Mouse (Mus musculus) megakaryocyte, adult 5-6 weeks (primary cell): Measurements from ENCODE around the gene Cwc22. TPM values are rescaled to one million over a fixed set of nuclear protein-coding genes. Genes with fewer than 3 reads are reported as not detected.

Experiments used
- ATAC-seq: 2 replicates; pipeline ENCODE4 v1.8.0; 2016; ENCODE audit warnings: mild to moderate bottlenecking, inconsistent platforms; ENCODE audit not compliant: poor library complexity, severe bottlenecking
- total RNA-seq, 2 experiments: library from RNA; stranded (forward) in 1 of 2; stranded (reverse) in 1 of 2; fragments of 153-499, 151-499 nt in 1 of 2; fragments of 221-1000, 200-1000 nt in 1 of 2; gene quantifications; 2 replicates each; pipeline versions ENCODE4 v1.2.3 to v1.2.4; 2015 to 2017

Gene Cwc22
- total RNA-seq, 2 experiments from 2014 or later, result 31.3 to 92.3 TPM

GRCm38 (mm10) chr2:77971361-77971760 lies 25.2 kb upstream of the Cwc22 start:
- ATAC-seq, result no peak

- ATAC-seq, result no peak
These were observed 24.4 kb upstream of the Cwc22 start for GRCm38 (mm10) chr2:77970556-77970955.

GRCm38 (mm10) chr2:77969956-77970355 lies 23.8 kb upstream of the Cwc22 start:
- no peak for ATAC-seq

- no peak for ATAC-seq
These were observed 16.4 kb upstream of the Cwc22 start for GRCm38 (mm10) chr2:77962450-77963193.

GRCm38 (mm10) chr2:77961256-77961655 lies 15.1 kb upstream of the Cwc22 start:
- no peak for ATAC-seq

GRCm38 (mm10) chr2:77960711-77961110 lies 14.5 kb upstream of the Cwc22 start:
- no peak for ATAC-seq

- ATAC-seq, result no peak
These were observed 13.2 kb upstream of the Cwc22 start for GRCm38 (mm10) chr2:77959341-77959740.

- no peak for ATAC-seq
These were observed 5.3 kb upstream of the Cwc22 start for GRCm38 (mm10) chr2:77951415-77951913.

- ATAC-seq, result no peak
These were observed 3.9 kb upstream of the Cwc22 start for GRCm38 (mm10) chr2:77950111-77950510.

- ATAC-seq, result no peak
These were observed 3.3 kb upstream of the Cwc22 start for GRCm38 (mm10) chr2:77949521-77949920.

GRCm38 (mm10) chr2:77948921-77949320 lies 2.7 kb upstream of the Cwc22 start:
- no peak for ATAC-seq

- ATAC-seq, result no peak
These were observed 2.0 kb upstream of the Cwc22 start for GRCm38 (mm10) chr2:77948126-77948525.

GRCm38 (mm10) chr2:77947161-77947870 lies 1.1 kb upstream of the Cwc22 start:
- ATAC-seq, result no peak

- no peak for ATAC-seq
These were observed 1.1 kb downstream of the Cwc22 start for GRCm38 (mm10) chr2:77944860-77945595.

- no peak for ATAC-seq
These were observed 1.9 kb downstream of the Cwc22 start for GRCm38 (mm10) chr2:77944281-77944680.

GRCm38 (mm10) chr2:77941944-77942343 lies 4.2 kb downstream of the Cwc22 start:
- no peak for ATAC-seq

- no peak for ATAC-seq
These were observed 7.9 kb downstream of the Cwc22 start for GRCm38 (mm10) chr2:77938317-77938716.

GRCm38 (mm10) chr2:77937818-77938217 lies 8.4 kb downstream of the Cwc22 start:
- no peak for ATAC-seq

- no peak for ATAC-seq
These were observed 12.0 kb downstream of the Cwc22 start for GRCm38 (mm10) chr2:77934138-77934537.

GRCm38 (mm10) chr2:77933630-77934029 lies 12.5 kb downstream of the Cwc22 start:
- no peak for ATAC-seq

GRCm38 (mm10) chr2:77931958-77932357 lies 14.2 kb downstream of the Cwc22 start:
- ATAC-seq, result no peak
